Mouse (Mus musculus) forebrain, postnatal 0 days (tissue): ENCODE measurements around the gene Tmem203. TPM values are rescaled to one million over a fixed set of nuclear protein-coding genes. Genes with fewer than 3 reads are reported as not detected.

Source experiments
- ATAC-seq: fragments of 200-750 bp; cut with Nextera tagmentation; 2 replicates; pipeline ENCODE4 v1.8.0; 2017; ENCODE audit warnings: mild to moderate bottlenecking, moderate library complexity
- DNase-seq: peaks from one replicate; pipeline ENCODE4 v3.0.0-alpha.2; 2015
- H3K27ac ChIP-seq: fragments of 300-500 bp; sonication (generic); 2 replicates; pipeline ENCODE4 v1.5.1; 2014; ENCODE audit warnings: low read depth, mild to moderate bottlenecking, antibody characterized with exemption, low read length, moderate library complexity, mixed read lengths
- H3K27me3 ChIP-seq: fragments of 300-500 bp; sonication (generic); 2 replicates; pipeline ENCODE4 v1.6.1; 2014; ENCODE audit warnings: mild to moderate bottlenecking, low read length, mixed read lengths; ENCODE audit not compliant: insufficient read depth
- H3K36me3 ChIP-seq: fragments of 300-500 bp; sonication (generic); 2 replicates; pipeline ENCODE4 v1.6.1; 2014; ENCODE audit warnings: mild to moderate bottlenecking, moderate library complexity; ENCODE audit not compliant: insufficient read depth
- H3K4me1 ChIP-seq: fragments of 300-500 bp; sonication (generic); 2 replicates; pipeline ENCODE4 v1.6.1; 2014; ENCODE audit warnings: antibody characterized with exemption; ENCODE audit not compliant: insufficient read depth
- H3K4me2 ChIP-seq: fragments of 300-500 bp; sonication (generic); 2 replicates; pipeline ENCODE4 v1.6.1; 2014; ENCODE audit warnings: low read depth, mild to moderate bottlenecking, moderate library complexity
- H3K4me3 ChIP-seq: fragments of 300-500 bp; sonication (generic); 2 replicates; pipeline ENCODE4 v1.5.1; 2014; ENCODE audit warnings: low read depth, low read length, mixed read lengths
- H3K9ac ChIP-seq: fragments of 300-500 bp; sonication (generic); 2 replicates; pipeline ENCODE4 v1.6.1; 2014; ENCODE audit warnings: mild to moderate bottlenecking
- H3K9me3 ChIP-seq: fragments of 300-500 bp; sonication (generic); 2 replicates; pipeline ENCODE4 v1.6.1; 2016; ENCODE audit warnings: low read length
- CTCF ChIP-seq: sonication (generic); IDR thresholded peaks from 2 replicates; pipeline ENCODE4 v1.5.1; 2016; ENCODE audit warnings: antibody characterized with exemption, control low read depth, low read depth
- WGBS: fragments of 180-500 bp; shearing (Covaris S2); extraction: QIAGEN DNeasy Blood & Tissue Kit; methylation state at CpG from one replicate; pipeline ENCODE4 v1.1.7; 2014; 5-methylcytosine and 5-hydroxymethylcytosine counted together
- polyA plus RNA-seq: library from polyadenylated mRNA; unstranded; fragments of >200 nt; fragmentation: Nextera tagmentation; extraction: Ambion mirVana; gene quantifications from 2 replicates; pipeline ENCODE4 v1.2.1, GENCODE M21; 2015
- total RNA-seq: library from RNA; depleted of rRNA; stranded (reverse); fragments of >200 nt; gene quantifications from 2 replicates; pipeline ENCODE4 v1.2.3, GENCODE M21; 2014

Gene Tmem203
- total and polyA plus RNA-seq, 2 experiments from 2014 or later: 22.7 to 42.5 TPM

- DNase-seq (no peak), ATAC-seq (no peak)
- TF ChIP-seq CTCF: no peak
- 7% methylated on average over 11 of the region's 11 CpGs for WGBS
- peaks cover 23% of the 10 kb centered on the region for H3K36me3 ChIP-seq
- H3K27me3 ChIP-seq: peaks cover 39% of the 10 kb centered on the region
- no peak within 1 kb of the TSS for H3K27ac ChIP-seq
- H3K4me2 ChIP-seq: peak within 1 kb of the TSS; percentile 60
- peak within 1 kb of the TSS; percentile 28 for H3K4me3 ChIP-seq
- H3K4me1 ChIP-seq: peaks cover 8% of the 10 kb centered on the region; the same call in 1 of the 2 replicates
- peak within 1 kb of the TSS; percentile 48 for H3K9ac ChIP-seq
- H3K9me3 ChIP-seq: no peaks in the 10 kb centered on the region
These were observed 34.4 kb downstream of the Tmem203 start, which contains the start of gene Lrrc26 for GRCm38 (mm10) chr2:25289651-25290050. TSS of gene Lrrc26 (plus strand) at chr2:25289915.

- H3K9me3 ChIP-seq: no peaks in the 10 kb centered on the region
- H3K4me3 ChIP-seq: peak overlapping the region; percentile 28
- DNase-seq (peak; percentile 78), ATAC-seq (peak; percentile 58)
- H3K27ac ChIP-seq: no peak overlapping the region
- H3K4me1 ChIP-seq: peaks cover 8% of the 10 kb centered on the region; the same call in 1 of the 2 replicates
- H3K36me3 ChIP-seq: peaks cover 22% of the 10 kb centered on the region
- H3K9ac ChIP-seq: peak overlapping the region; percentile 48
- WGBS: 1% methylated on average over 54 of the region's 54 CpGs
- H3K27me3 ChIP-seq: peaks cover 39% of the 10 kb centered on the region
- TF ChIP-seq CTCF: no peak
- peak overlapping the region; percentile 60 for H3K4me2 ChIP-seq
These were observed 35.0 kb downstream of the Tmem203 start for GRCm38 (mm10) chr2:25290101-25290815.

DNA sequence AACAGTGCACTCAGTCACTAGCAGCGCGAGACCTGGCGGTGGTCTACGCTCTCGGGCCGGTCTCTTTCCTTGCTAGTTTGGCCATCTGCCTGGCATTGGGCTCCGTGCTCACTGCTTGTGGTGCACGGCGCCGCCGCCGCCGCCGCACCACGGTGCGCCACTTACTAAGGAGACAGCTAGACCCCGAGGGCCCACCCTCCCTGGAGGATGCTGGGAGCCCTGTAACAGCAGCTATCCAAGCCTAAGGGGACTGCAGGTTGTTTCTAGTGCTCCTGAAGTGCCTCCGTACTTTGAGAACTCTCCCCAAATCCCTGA, 35.5 kb downstream of the Tmem203 start:
- Histone ChIP-seq H3K4me2 (peak overlapping the region; percentile 60), H3K4me1 (peaks cover 8% of the 10 kb centered on the region; the same call in 1 of the 2 replicates), H3K9ac (peak overlapping the region; percentile 48; the same call in 1 of the 2 replicates), H3K27me3 (peaks cover 39% of the 10 kb centered on the region), H3K9me3 (no peaks in the 10 kb centered on the region), H3K36me3 (peaks cover 22% of the 10 kb centered on the region), H3K4me3 (peak overlapping the region; percentile 28), H3K27ac (no peak overlapping the region)
- ATAC-seq: peak; percentile 57
- DNase-seq: peak; percentile 66
- no peak for TF ChIP-seq CTCF
- under 1% methylated on average over 18 of the region's 18 CpGs for WGBS

GRCm38 (mm10) chr2:25291184-25292053, 36.2 kb downstream of the Tmem203 start:
- WGBS: 6% methylated on average over 32 of the region's 32 CpGs
- Histone ChIP-seq H3K36me3 (peaks cover 26% of the 10 kb centered on the region), H3K9ac (peak overlapping the region; percentile 48; the same call in 1 of the 2 replicates), H3K27ac (no peak overlapping the region), H3K9me3 (no peaks in the 10 kb centered on the region), H3K4me3 (0 out of 2 replicates have a peak overlapping the region, but pooled peaks have one; percentile 28), H3K4me1 (peaks cover 8% of the 10 kb centered on the region; the same call in 1 of the 2 replicates), H3K4me2 (peak overlapping the region; percentile 60), H3K27me3 (peaks cover 39% of the 10 kb centered on the region)
- no peak for DNase-seq
- ATAC-seq: peak; percentile 0; the same call in 1 of the 2 replicates
- TF ChIP-seq CTCF: no peak

DNA sequence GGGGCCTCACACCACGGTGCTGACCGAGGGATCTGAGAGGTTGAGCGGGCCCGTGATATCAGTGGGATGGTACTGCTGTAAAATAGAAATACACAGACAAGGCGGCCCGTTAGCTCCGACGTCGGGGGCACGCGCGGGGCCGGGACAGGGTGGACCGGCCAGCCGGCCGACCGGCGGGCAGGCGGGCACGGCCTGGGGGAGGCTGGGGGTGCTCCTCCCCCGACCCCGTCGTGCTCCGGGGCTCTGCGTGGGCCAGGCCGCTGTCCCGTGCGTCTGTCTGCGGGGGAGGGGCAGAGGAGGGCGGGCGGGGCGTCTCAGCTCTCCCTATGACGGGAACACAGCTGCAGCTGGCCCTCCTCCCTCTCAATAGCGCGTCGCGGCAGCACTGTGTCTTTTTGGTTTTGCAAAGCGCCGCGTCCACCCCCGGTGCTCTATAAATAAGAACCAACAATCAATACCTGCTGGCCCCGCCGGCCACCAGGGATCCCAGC, 36.9 kb downstream of the Tmem203 start:
- WGBS: 14% methylated on average over 34 of the region's 43 CpGs
- Histone ChIP-seq H3K9ac (0 out of 2 replicates have a peak overlapping the region, but pooled peaks have one; percentile 22), H3K36me3 (peaks cover 28% of the 10 kb centered on the region), H3K4me3 (peak overlapping the region; percentile 19; the same call in 1 of the 2 replicates), H3K4me2 (peak overlapping the region; percentile 40), H3K4me1 (peaks cover 8% of the 10 kb centered on the region; the same call in 1 of the 2 replicates), H3K9me3 (no peaks in the 10 kb centered on the region), H3K27me3 (peaks cover 39% of the 10 kb centered on the region), H3K27ac (no peak overlapping the region)
- no peak for TF ChIP-seq CTCF
- no peak for ATAC-seq
- DNase-seq: no peak

GRCm38 (mm10) chr2:25292856-25293255, 37.6 kb downstream of the Tmem203 start:
- Histone ChIP-seq H3K4me3 (no peak overlapping the region), H3K36me3 (peaks cover 36% of the 10 kb centered on the region), H3K4me1 (peaks cover 8% of the 10 kb centered on the region; the same call in 1 of the 2 replicates), H3K4me2 (peak overlapping the region; percentile 40; the same call in 1 of the 2 replicates), H3K27ac (no peak overlapping the region), H3K27me3 (peaks cover 39% of the 10 kb centered on the region), H3K9ac (no peak overlapping the region), H3K9me3 (no peaks in the 10 kb centered on the region)
- whole genome bisulfite sequencing: 0% methylated on average over 1 of the region's 1 CpGs
- peak; percentile 85 for TF ChIP-seq CTCF
- DNase-seq (peak; percentile 61), ATAC-seq (no peak)
